Mouse (Mus musculus) CD8-positive naive resting alpha-beta T cell, adult 2 months (primary cell): Measurements from ENCODE around the gene Xbp1.

Source experiments
- DNase-seq, 2 experiments: peaks; one replicate each; pipeline ENCODE4 v3.0.0; 2022; ENCODE audit warnings: low read depth in 2 of 2, low spot score in 2 of 2

Gene Xbp1

GRCm38 (mm10) chr11:5566506-5566905, 46.0 kb downstream of the Xbp1 start:
- DNase-seq, result no peak

GRCm38 (mm10) chr11:5567654-5568053, 47.2 kb downstream of the Xbp1 start:
- DNase-seq, result no peak

DNA sequence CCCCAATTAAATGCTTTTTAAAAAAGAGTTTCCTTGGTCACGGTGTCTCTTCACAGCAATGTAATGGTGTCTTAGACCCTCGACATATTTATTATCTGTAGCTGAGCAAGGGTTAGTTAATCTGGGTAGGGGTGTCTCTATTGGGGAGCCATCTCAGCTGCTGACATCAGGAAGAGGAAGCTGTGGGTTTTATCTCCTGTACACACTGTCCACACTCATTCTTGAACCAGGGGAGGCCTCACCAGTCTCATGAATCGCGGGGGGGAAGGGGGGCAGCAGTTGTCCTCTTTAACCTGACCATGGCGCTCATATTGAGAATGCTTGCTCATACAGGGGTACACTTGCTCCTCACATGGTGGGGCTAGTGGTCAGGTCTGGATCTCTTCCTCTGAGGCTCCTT, 47.6 kb downstream of the Xbp1 start:
- DNase-seq, result no peak

GRCm38 (mm10) chr11:5569474-5569873, 49.0 kb downstream of the Xbp1 start, which contains the start of gene Ankrd36:
Gene Ankrd36 (plus strand): TSS chr11:5569684.
- no peak for DNase-seq

- DNase-seq, result no peak
Observed at GRCm38 (mm10) chr11:5571856-5572255, 51.4 kb downstream of the Xbp1 start.

DNA sequence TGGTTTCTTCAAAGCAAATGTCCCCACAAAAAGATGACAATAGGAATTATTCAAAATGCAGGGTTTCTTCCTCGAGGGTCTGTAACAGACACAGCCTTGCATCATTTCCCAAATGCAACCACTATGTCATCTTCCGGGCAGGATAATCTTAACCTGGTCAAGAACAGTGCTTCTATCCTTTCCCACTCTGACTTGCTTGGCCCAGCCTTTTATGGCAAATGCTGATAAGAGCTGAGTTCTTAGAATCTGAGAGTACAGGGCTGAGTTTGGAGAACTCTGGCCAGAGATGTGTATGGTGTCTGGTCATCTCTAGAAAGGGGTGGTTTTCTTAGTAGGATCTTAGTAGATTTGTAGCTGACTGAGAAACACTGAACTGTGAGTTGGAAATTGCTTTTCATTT, 53.4 kb downstream of the Xbp1 start:
- no peak for DNase-seq

- DNase-seq, result no peak
Observed at GRCm38 (mm10) chr11:5575046-5575445, 54.6 kb downstream of the Xbp1 start.
